Mouse (Mus musculus): ENCODE results near the gene Bsn.

Gene Bsn

DNA sequence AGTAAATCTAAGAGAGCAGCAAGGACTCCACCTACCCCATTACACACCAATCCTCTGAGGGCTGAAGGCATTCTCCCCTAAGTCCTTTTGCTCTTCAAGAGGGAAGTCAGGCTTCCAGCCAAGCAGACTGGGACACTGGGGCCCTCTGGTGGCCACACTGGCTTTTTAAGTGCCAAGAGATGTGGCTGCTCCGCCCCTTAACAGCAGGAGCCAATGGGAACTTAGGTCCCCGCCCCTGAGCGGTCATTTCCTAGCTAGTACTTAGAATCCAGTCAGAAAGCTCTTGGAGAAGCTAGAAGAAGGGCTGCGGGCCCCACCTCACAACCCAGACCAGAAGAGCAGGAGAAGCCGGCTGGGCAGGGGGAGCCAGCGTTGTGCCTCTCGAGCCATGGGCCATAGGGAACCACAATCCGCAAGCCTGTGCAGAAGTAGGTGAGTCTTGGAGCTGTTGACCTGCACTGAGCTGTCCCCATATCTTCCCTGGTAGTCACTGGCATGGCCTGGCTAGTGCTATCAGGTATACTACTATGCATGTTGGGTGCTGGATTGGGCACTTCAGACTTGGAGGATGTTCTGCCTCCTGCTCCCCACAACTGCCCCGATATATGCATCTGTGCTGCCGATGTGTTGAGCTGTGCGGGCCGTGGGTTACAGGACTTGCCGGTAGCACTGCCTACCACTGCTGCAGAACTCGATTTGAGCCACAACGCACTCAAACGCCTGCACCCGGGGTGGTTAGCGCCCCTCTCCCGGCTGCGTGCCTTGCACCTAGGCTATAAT, 137.1 kb downstream of the Bsn start, which contains the start of gene Amigo3:
Gene Amigo3, plus strand, starts transcription at position 275 of the 780 bp plus-strand sequence.
- DNase-seq: peak; percentile 98

DNA sequence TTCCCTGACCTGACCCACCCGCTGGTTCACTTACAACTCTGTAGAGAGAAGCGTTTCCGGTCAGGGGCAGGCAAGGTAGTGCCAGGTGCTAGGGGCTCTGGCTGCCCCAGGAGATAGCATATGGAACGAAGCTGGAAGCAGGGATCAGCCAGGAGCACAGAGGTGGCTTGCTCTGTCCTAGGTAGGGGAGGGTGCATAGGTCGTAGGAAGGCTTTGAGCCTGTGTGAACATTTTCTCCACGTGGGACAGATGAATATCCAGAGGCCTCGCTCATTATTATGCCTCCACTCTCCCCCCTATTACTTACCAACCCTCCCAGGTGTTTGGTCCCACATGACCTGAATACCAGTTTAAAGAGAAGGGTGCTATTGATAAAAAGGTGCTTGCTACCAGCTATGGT, 137.8 kb downstream of the Bsn start:
- no peak for DNase-seq

DNA sequence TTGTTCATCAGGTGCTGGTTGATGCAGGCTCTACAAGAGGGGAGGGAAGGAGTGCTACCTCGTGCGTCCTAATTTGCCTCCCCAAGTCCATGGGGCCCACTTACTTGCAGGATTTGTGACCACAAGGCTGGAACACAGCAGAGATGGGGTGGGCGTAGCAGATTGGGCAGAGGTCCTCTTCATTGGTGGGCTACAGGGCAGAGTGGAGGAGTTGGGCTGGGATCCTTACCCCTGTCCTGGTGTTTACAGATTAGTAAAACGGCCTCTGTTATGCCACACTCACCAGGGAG, 138.3 kb downstream of the Bsn start:
- no peak for DNase-seq

DNA sequence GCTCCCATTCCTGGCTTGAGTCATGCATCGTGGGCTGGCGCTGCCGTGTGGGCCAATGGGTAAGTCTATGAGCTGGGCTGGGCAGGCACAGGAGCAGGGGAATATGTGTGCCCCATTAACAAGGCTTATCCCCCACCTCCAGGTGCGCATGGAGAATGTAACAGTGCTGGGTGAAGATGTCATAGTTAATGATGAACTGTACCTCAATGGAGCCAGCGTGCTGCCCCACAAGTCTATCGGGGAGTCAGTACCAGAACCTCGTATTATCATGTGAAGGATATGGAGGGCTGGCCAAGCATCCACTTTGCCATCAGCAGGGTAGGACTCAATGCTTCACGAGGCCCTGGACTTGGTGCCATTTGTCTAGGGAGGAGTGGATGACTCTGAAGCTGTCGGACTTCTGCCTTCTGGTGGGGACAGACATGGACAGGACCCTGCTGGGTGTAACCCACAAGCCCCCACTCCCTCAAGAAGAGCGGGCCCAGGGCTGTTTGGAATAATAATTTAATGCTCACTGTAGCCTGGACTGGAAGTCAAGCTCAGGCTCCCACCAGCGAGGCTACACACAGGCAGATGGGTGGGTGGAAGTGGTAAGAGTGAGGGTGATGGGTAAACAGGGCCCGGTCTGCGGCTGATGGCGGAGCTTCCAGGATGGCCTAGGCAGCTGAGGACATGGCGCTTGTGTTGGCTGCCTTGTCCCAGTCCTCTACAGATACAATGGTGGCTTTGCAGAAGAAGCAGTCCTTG, 138.8 kb downstream of the Bsn start:
- DNase-seq: peak; percentile 44

DNA sequence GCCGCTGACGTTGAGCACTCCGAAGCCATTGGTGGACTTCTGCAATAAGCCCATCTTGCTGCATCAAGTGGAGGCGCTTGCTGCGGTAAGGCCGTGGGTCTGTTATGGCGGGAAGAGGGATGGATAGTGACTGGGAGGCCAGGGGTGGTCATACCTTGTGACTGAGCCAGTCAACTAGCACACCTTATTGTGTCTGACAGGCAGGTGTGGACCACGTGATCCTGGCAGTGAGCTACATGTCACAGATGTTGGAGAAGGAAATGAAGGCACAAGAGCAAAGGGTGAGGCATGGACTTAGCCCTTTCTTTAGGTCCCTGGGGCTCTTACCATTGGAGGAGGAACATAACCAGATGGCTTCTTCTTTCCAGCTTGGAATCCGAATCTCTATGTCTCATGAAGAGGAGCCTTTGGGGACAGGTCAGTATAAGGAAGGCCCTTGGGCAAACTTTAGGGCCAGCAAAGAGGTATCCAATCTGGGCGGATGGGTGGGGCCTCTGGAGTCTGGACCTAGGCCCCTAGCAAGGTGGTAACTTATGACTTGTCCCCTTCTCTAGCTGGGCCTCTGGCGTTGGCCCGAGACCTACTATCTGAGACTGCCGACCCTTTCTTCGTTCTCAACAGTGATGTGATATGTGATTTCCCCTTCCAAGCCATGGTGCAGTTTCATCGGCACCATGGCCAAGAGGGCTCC, 140.5 kb downstream of the Bsn start:
- peak; percentile 57 for DNase-seq

DNA sequence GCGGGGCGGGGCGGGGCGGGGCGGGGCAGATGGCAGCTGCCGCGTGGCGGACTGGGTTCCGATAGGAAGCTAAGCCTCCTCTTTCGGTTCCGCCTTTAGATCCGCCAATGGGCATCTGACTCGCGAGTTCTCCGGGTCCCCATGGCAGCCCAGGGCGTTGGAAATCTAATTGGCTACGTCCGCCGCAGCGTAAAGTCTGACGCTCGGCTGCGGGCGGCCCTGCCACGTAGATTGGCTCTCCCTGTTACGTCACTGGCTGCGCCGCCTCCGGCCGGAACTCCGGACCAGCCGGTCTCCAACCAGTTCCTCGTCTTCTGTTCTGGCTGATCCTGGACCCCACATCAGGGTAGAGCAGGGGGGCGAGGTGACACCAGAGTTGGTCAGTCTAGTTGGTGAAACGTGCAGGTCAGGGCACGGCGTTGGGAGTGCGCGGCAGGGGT, 141.1 kb downstream of the Bsn start, which contains the start of gene Gmppb:
Gene Gmppb, plus strand, starts transcription at position 227 of the 440 bp plus-strand sequence.
- peak; percentile 94 for DNase-seq

DNA sequence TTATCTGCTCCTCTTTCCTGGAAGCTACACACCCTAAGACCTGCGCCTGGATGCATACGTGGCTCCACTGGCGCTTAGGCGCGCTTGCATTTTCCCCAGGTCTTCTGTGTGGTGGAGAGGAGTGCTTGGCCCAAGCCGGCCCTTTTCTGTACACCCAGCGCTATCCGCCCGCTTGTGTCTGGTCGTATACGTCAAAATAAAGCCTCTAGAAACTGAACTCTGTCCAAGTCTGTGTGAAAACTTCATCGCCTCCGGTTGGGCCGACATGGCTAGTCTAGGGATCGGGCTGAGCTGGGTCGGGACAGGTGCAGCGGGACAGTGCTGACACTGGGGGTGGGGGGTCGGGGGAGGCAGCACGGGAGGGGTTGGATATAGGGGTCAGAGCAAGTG, 141.6 kb downstream of the Bsn start:
- DNase-seq: peak; percentile 65

DNA sequence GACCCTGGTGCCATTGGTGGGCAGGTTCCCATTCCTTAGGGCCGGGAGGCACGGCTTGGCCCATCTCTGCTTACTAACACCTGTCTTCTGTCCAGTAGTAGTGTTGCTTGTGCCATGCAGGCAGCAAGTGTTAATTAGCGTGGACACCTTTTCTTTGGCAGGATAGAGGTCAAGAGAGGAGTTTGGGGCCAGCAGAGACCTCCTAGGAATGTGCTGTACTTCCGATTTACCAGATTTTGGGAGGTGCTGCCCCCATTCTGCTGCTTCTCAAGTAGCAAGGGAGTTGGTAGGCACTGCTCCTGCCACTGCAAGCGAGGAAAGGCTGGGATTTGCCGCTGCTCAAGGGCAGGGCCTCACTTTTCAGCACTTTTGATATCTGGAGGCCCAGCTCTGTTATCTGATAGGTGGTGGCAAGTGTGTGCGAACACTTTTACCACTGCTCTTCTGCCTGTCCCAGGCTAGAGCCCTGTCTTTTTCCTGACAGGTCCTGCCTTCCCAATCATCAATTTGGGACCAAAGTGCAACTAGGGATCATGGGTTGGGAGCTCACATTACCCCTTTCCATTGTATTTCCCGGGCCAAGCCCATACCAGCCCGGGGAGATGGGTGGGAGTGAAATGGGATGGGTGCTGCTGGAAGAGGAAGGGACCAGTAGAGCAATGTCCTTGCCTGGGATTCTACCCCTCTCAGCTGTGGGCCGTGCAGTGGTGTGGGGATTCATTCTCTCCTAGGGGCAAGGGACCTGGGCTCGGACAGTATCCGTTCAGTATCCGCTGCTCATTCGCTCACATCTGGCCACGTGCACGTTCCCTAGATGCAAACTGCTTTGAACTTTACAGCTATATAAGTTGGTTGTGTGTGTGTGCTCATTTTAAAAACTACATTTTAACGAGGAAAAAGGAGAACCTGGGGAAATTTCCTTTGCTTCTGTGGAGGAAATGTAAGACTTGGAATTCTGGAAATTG, 142.3 kb downstream of the Bsn start:
- DNase-seq: peak; percentile 39

DNA sequence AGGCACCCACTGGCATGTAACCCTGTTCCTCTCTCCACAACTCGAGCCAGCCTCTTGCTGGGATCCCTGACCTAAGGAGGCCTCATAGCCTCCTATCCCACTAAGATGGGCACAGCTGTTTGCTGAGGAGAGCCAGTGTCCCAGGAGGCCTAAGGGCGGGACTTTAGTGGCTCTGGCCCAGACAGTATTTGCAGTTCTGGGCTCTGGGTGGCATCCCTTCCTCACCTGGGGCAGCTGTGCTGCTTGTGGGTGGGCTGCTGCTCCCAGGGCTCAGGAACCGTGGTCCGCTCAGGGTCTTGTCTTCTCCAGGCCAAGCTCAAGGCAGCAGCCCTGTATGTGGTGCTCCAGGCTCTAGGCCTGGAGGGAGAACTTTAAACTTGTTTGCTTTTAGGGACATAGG, 143.6 kb downstream of the Bsn start:
- DNase-seq: no peak
